Mouse (Mus musculus): ENCODE results near the gene Gm20431.

DNA sequence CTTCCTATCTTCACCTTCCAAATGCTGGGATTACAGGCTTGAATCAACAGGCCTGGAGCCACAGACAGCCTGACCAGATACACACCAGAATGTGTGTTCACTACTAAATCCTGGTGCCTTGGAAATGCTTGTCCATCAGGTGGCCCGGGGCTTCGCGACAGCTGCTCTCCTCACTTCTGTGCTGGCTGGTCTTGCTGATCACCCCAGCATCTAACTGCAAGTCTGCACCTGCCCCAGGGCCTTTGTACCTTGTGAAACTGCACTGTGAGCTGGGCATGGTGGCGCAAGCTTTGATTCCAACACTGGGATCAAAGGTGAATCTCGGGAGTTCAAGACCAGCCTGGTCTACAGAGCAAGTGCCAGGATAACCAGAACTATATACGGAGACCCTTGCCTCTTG lies 19.1 kb downstream of the Gm20431 start:
- TF ChIP-seq CTCF (IDR thresholded peaks at IDR 0.05; ENCODE audit: extremely low read depth, insufficient read depth, low read length) (no peak), POLR2A (IDR thresholded peaks at IDR 0.05; ENCODE audit: extremely low read depth, insufficient read depth, low read length) (no peak)

All from cortical plate, adult 2 months (tissue).